Mouse (Mus musculus): ENCODE data around the gene Babam2. TPM values are rescaled to one million over a fixed set of nuclear protein-coding genes. Genes with fewer than 3 reads are reported as not detected.

The Babam2 gene
- polyA plus RNA-seq, 1 experiment = 92.8 TPM

- no peak overlapping the region for H3K9ac ChIP-seq (ENCODE audit: low read depth, poor library complexity, severe bottlenecking)
- no peak overlapping the region for H3K27ac ChIP-seq (ENCODE audit: insufficient read depth, low read length)
- TF ChIP-seq CTCF (IDR thresholded peaks at IDR 0.05; ENCODE audit: low read depth, low read length) = no peak
- TF ChIP-seq POLR2A (IDR thresholded peaks at IDR 0.05; ENCODE audit: insufficient read depth, low read length) = no peak
- TF ChIP-seq EP300 (IDR thresholded peaks at IDR 0.05; ENCODE audit: insufficient read depth, low read depth, low read length) = no peak
- no peaks in the 10 kb centered on the region for H3K4me1 ChIP-seq (ENCODE audit: control insufficient read depth, insufficient read depth, low read length)
- H3K36me3 ChIP-seq (ENCODE audit: control insufficient read depth, insufficient read depth, low read length, poor library complexity, severe bottlenecking) = no peaks in the 10 kb centered on the region
- no peak overlapping the region for H3K4me3 ChIP-seq (ENCODE audit: low read depth, low read length)
- H3K27me3 ChIP-seq (ENCODE audit: control insufficient read depth, insufficient read depth, low read length, poor library complexity, severe bottlenecking) = no peaks in the 10 kb centered on the region
- no peaks in the 10 kb centered on the region for H3K9me3 ChIP-seq (replicated peaks; ENCODE audit: control insufficient read depth, insufficient read depth, low read length, poor library complexity, severe bottlenecking)
Measured at GRCm38 (mm10) chr5:31686040-31686439, 11.4 kb upstream of the Babam2 start.

GRCm38 (mm10) chr5:31687972-31688371 lies 9.5 kb upstream of the Babam2 start:
- no peaks in the 10 kb centered on the region for H3K9me3 ChIP-seq (replicated peaks; ENCODE audit: control insufficient read depth, insufficient read depth, low read length, poor library complexity, severe bottlenecking)
- H3K4me3 ChIP-seq (ENCODE audit: low read depth, low read length) = no peak overlapping the region
- H3K36me3 ChIP-seq (ENCODE audit: control insufficient read depth, insufficient read depth, low read length, poor library complexity, severe bottlenecking) = no peaks in the 10 kb centered on the region
- H3K4me1 ChIP-seq (ENCODE audit: control insufficient read depth, insufficient read depth, low read length) = no peaks in the 10 kb centered on the region
- H3K27me3 ChIP-seq (ENCODE audit: control insufficient read depth, insufficient read depth, low read length, poor library complexity, severe bottlenecking) = no peaks in the 10 kb centered on the region
- H3K9ac ChIP-seq (ENCODE audit: low read depth, poor library complexity, severe bottlenecking) = no peak overlapping the region
- no peak for TF ChIP-seq POLR2A (IDR thresholded peaks at IDR 0.05; ENCODE audit: insufficient read depth, low read length)
- TF ChIP-seq EP300 (IDR thresholded peaks at IDR 0.05; ENCODE audit: insufficient read depth, low read depth, low read length) = no peak
- TF ChIP-seq CTCF (IDR thresholded peaks at IDR 0.05; ENCODE audit: low read depth, low read length) = no peak
- no peak overlapping the region for H3K27ac ChIP-seq (ENCODE audit: insufficient read depth, low read length)

GRCm38 (mm10) chr5:31693191-31693590 lies 4.3 kb upstream of the Babam2 start:
- no peaks in the 10 kb centered on the region for H3K27me3 ChIP-seq (ENCODE audit: control insufficient read depth, insufficient read depth, low read length, poor library complexity, severe bottlenecking)
- no peak overlapping the region for H3K9ac ChIP-seq (ENCODE audit: low read depth, poor library complexity, severe bottlenecking)
- no peaks in the 10 kb centered on the region for H3K9me3 ChIP-seq (replicated peaks; ENCODE audit: control insufficient read depth, insufficient read depth, low read length, poor library complexity, severe bottlenecking)
- no peak overlapping the region for H3K27ac ChIP-seq (ENCODE audit: insufficient read depth, low read length)
- H3K4me3 ChIP-seq (ENCODE audit: low read depth, low read length) = no peak overlapping the region
- H3K36me3 ChIP-seq (ENCODE audit: control insufficient read depth, insufficient read depth, low read length, poor library complexity, severe bottlenecking) = no peaks in the 10 kb centered on the region
- TF ChIP-seq EP300 (IDR thresholded peaks at IDR 0.05; ENCODE audit: insufficient read depth, low read depth, low read length) = no peak
- no peak for TF ChIP-seq CTCF (IDR thresholded peaks at IDR 0.05; ENCODE audit: low read depth, low read length)
- no peak for TF ChIP-seq POLR2A (IDR thresholded peaks at IDR 0.05; ENCODE audit: insufficient read depth, low read length)
- no peaks in the 10 kb centered on the region for H3K4me1 ChIP-seq (ENCODE audit: control insufficient read depth, insufficient read depth, low read length)

GRCm38 (mm10) chr5:31696971-31697643 lies 377 bp upstream of the Babam2 start, which contains the start of gene Rbks:
TSS of gene Rbks (minus strand) at chr5:31697627.
- peak within 1 kb of the TSS; percentile 81 for H3K9ac ChIP-seq (ENCODE audit: low read depth, poor library complexity, severe bottlenecking)
- no peaks in the 10 kb centered on the region; the same call in 1 of the 2 replicates for H3K36me3 ChIP-seq (ENCODE audit: control insufficient read depth, insufficient read depth, low read length, poor library complexity, severe bottlenecking)
- H3K9me3 ChIP-seq (replicated peaks; ENCODE audit: control insufficient read depth, insufficient read depth, low read length, poor library complexity, severe bottlenecking) = no peaks in the 10 kb centered on the region
- no peaks in the 10 kb centered on the region for H3K27me3 ChIP-seq (ENCODE audit: control insufficient read depth, insufficient read depth, low read length, poor library complexity, severe bottlenecking)
- no peaks in the 10 kb centered on the region for H3K4me1 ChIP-seq (ENCODE audit: control insufficient read depth, insufficient read depth, low read length)
- peak within 1 kb of the TSS; percentile 92 for H3K4me3 ChIP-seq (ENCODE audit: low read depth, low read length)
- TF ChIP-seq CTCF (IDR thresholded peaks at IDR 0.05; ENCODE audit: low read depth, low read length) (no peak), POLR2A (IDR thresholded peaks at IDR 0.05; ENCODE audit: insufficient read depth, low read length) (no peak), EP300 (IDR thresholded peaks at IDR 0.05; ENCODE audit: insufficient read depth, low read depth, low read length) (no peak)
- H3K27ac ChIP-seq (ENCODE audit: insufficient read depth, low read length) = peak within 1 kb of the TSS; percentile 69

GRCm38 (mm10) chr5:31698297-31698726 lies 828 bp downstream of the Babam2 start:
- peak; percentile 45; the same call in 1 of the 2 replicates for TF ChIP-seq EP300 (IDR thresholded peaks at IDR 0.05; ENCODE audit: insufficient read depth, low read depth, low read length)
- no peak for TF ChIP-seq POLR2A (IDR thresholded peaks at IDR 0.05; ENCODE audit: insufficient read depth, low read length)
- peak overlapping the region; percentile 69 for H3K27ac ChIP-seq (ENCODE audit: insufficient read depth, low read length)
- peak overlapping the region; percentile 90 for H3K4me3 ChIP-seq (ENCODE audit: low read depth, low read length)
- peaks cover 4% of the 10 kb centered on the region for H3K36me3 ChIP-seq (ENCODE audit: control insufficient read depth, insufficient read depth, low read length, poor library complexity, severe bottlenecking)
- no peaks in the 10 kb centered on the region for H3K9me3 ChIP-seq (replicated peaks; ENCODE audit: control insufficient read depth, insufficient read depth, low read length, poor library complexity, severe bottlenecking)
- H3K9ac ChIP-seq (ENCODE audit: low read depth, poor library complexity, severe bottlenecking) = peak overlapping the region; percentile 81
- H3K4me1 ChIP-seq (ENCODE audit: control insufficient read depth, insufficient read depth, low read length) = no peaks in the 10 kb centered on the region
- H3K27me3 ChIP-seq (ENCODE audit: control insufficient read depth, insufficient read depth, low read length, poor library complexity, severe bottlenecking) = no peaks in the 10 kb centered on the region

GRCm38 (mm10) chr5:31698931-31699330 lies 1.4 kb downstream of the Babam2 start:
- Histone ChIP-seq H3K9me3 (replicated peaks; ENCODE audit: control insufficient read depth, insufficient read depth, low read length, poor library complexity, severe bottlenecking) (no peaks in the 10 kb centered on the region), H3K27ac (ENCODE audit: insufficient read depth, low read length) (no peak overlapping the region), H3K4me1 (ENCODE audit: control insufficient read depth, insufficient read depth, low read length) (no peaks in the 10 kb centered on the region), H3K9ac (ENCODE audit: low read depth, poor library complexity, severe bottlenecking) (peak overlapping the region; percentile 81), H3K36me3 (ENCODE audit: control insufficient read depth, insufficient read depth, low read length, poor library complexity, severe bottlenecking) (peaks cover 5% of the 10 kb centered on the region), H3K4me3 (ENCODE audit: low read depth, low read length) (no peak overlapping the region), H3K27me3 (ENCODE audit: control insufficient read depth, insufficient read depth, low read length, poor library complexity, severe bottlenecking) (no peaks in the 10 kb centered on the region)
- no peak for TF ChIP-seq POLR2A (IDR thresholded peaks at IDR 0.05; ENCODE audit: insufficient read depth, low read length)
- TF ChIP-seq CTCF (IDR thresholded peaks at IDR 0.05; ENCODE audit: low read depth, low read length) = no peak
- no peak for TF ChIP-seq EP300 (IDR thresholded peaks at IDR 0.05; ENCODE audit: insufficient read depth, low read depth, low read length)
